Mouse (Mus musculus): ENCODE results near the gene Sec23a. TPM values are rescaled to one million over a fixed set of nuclear protein-coding genes. Genes with fewer than 3 reads are reported as not detected.

The Sec23a gene
- polyA plus RNA-seq, 1 experiment = 79.0 TPM

GRCm38 (mm10) chr12:58942544-58942943, 69.3 kb downstream of the Sec23a start:
- Histone ChIP-seq H3K4me3 (ENCODE audit: low read depth, low read length) (no peak overlapping the region), H3K27me3 (ENCODE audit: control insufficient read depth, insufficient read depth, low read length, poor library complexity, severe bottlenecking) (no peaks in the 10 kb centered on the region), H3K36me3 (ENCODE audit: control insufficient read depth, insufficient read depth, low read length, poor library complexity, severe bottlenecking) (no peaks in the 10 kb centered on the region), H3K27ac (ENCODE audit: insufficient read depth, low read length) (no peak overlapping the region), H3K9me3 (replicated peaks; ENCODE audit: control insufficient read depth, insufficient read depth, low read length, poor library complexity, severe bottlenecking) (0 out of 2 replicates have a peak, but pooled peaks cover 2% of the 10 kb centered on the region), H3K9ac (ENCODE audit: low read depth, poor library complexity, severe bottlenecking) (no peak overlapping the region), H3K4me1 (ENCODE audit: control insufficient read depth, insufficient read depth, low read length) (no peaks in the 10 kb centered on the region)
- no peak for TF ChIP-seq EP300 (IDR thresholded peaks at IDR 0.05; ENCODE audit: insufficient read depth, low read depth, low read length)
- TF ChIP-seq CTCF (IDR thresholded peaks at IDR 0.05; ENCODE audit: low read depth, low read length) = no peak
- no peak for TF ChIP-seq POLR2A (IDR thresholded peaks at IDR 0.05; ENCODE audit: insufficient read depth, low read length)

- H3K4me1 ChIP-seq (ENCODE audit: control insufficient read depth, insufficient read depth, low read length) = no peaks in the 10 kb centered on the region
- no peaks in the 10 kb centered on the region for H3K9me3 ChIP-seq (replicated peaks; ENCODE audit: control insufficient read depth, insufficient read depth, low read length, poor library complexity, severe bottlenecking)
- TF ChIP-seq CTCF (IDR thresholded peaks at IDR 0.05; ENCODE audit: low read depth, low read length) (no peak), EP300 (IDR thresholded peaks at IDR 0.05; ENCODE audit: insufficient read depth, low read depth, low read length) (no peak), POLR2A (IDR thresholded peaks at IDR 0.05; ENCODE audit: insufficient read depth, low read length) (no peak)
- H3K4me3 ChIP-seq (ENCODE audit: low read depth, low read length) = no peak overlapping the region
- H3K27me3 ChIP-seq (ENCODE audit: control insufficient read depth, insufficient read depth, low read length, poor library complexity, severe bottlenecking) = no peaks in the 10 kb centered on the region
- H3K36me3 ChIP-seq (ENCODE audit: control insufficient read depth, insufficient read depth, low read length, poor library complexity, severe bottlenecking) = no peaks in the 10 kb centered on the region
- no peak overlapping the region for H3K27ac ChIP-seq (ENCODE audit: insufficient read depth, low read length)
- H3K9ac ChIP-seq (ENCODE audit: low read depth, poor library complexity, severe bottlenecking) = no peak overlapping the region
These were observed 77.2 kb downstream of the Sec23a start for GRCm38 (mm10) chr12:58934580-58934979.

GRCm38 (mm10) chr12:58924996-58925395, 86.8 kb downstream of the Sec23a start:
- Histone ChIP-seq H3K27ac (ENCODE audit: insufficient read depth, low read length) (no peak overlapping the region), H3K27me3 (ENCODE audit: control insufficient read depth, insufficient read depth, low read length, poor library complexity, severe bottlenecking) (no peaks in the 10 kb centered on the region), H3K4me3 (ENCODE audit: low read depth, low read length) (no peak overlapping the region), H3K36me3 (ENCODE audit: control insufficient read depth, insufficient read depth, low read length, poor library complexity, severe bottlenecking) (no peaks in the 10 kb centered on the region), H3K9me3 (replicated peaks; ENCODE audit: control insufficient read depth, insufficient read depth, low read length, poor library complexity, severe bottlenecking) (no peaks in the 10 kb centered on the region), H3K4me1 (ENCODE audit: control insufficient read depth, insufficient read depth, low read length) (no peaks in the 10 kb centered on the region), H3K9ac (ENCODE audit: low read depth, poor library complexity, severe bottlenecking) (no peak overlapping the region)
- TF ChIP-seq POLR2A (IDR thresholded peaks at IDR 0.05; ENCODE audit: insufficient read depth, low read length) (no peak), EP300 (IDR thresholded peaks at IDR 0.05; ENCODE audit: insufficient read depth, low read depth, low read length) (no peak), CTCF (IDR thresholded peaks at IDR 0.05; ENCODE audit: low read depth, low read length) (no peak)

GRCm38 (mm10) chr12:58924025-58924424, 87.8 kb downstream of the Sec23a start:
- H3K36me3 ChIP-seq (ENCODE audit: control insufficient read depth, insufficient read depth, low read length, poor library complexity, severe bottlenecking) = no peaks in the 10 kb centered on the region
- H3K9me3 ChIP-seq (replicated peaks; ENCODE audit: control insufficient read depth, insufficient read depth, low read length, poor library complexity, severe bottlenecking) = no peaks in the 10 kb centered on the region
- H3K4me3 ChIP-seq (ENCODE audit: low read depth, low read length) = no peak overlapping the region
- H3K4me1 ChIP-seq (ENCODE audit: control insufficient read depth, insufficient read depth, low read length) = no peaks in the 10 kb centered on the region
- H3K27ac ChIP-seq (ENCODE audit: insufficient read depth, low read length) = no peak overlapping the region
- H3K27me3 ChIP-seq (ENCODE audit: control insufficient read depth, insufficient read depth, low read length, poor library complexity, severe bottlenecking) = no peaks in the 10 kb centered on the region
- H3K9ac ChIP-seq (ENCODE audit: low read depth, poor library complexity, severe bottlenecking) = no peak overlapping the region
- TF ChIP-seq CTCF (IDR thresholded peaks at IDR 0.05; ENCODE audit: low read depth, low read length) = no peak
- no peak for TF ChIP-seq EP300 (IDR thresholded peaks at IDR 0.05; ENCODE audit: insufficient read depth, low read depth, low read length)
- TF ChIP-seq POLR2A (IDR thresholded peaks at IDR 0.05; ENCODE audit: insufficient read depth, low read length) = no peak

- Histone ChIP-seq H3K27me3 (ENCODE audit: control insufficient read depth, insufficient read depth, low read length, poor library complexity, severe bottlenecking) (no peaks in the 10 kb centered on the region), H3K9me3 (replicated peaks; ENCODE audit: control insufficient read depth, insufficient read depth, low read length, poor library complexity, severe bottlenecking) (no peaks in the 10 kb centered on the region), H3K27ac (ENCODE audit: insufficient read depth, low read length) (no peak overlapping the region), H3K9ac (ENCODE audit: low read depth, poor library complexity, severe bottlenecking) (no peak overlapping the region), H3K4me3 (ENCODE audit: low read depth, low read length) (no peak overlapping the region), H3K36me3 (ENCODE audit: control insufficient read depth, insufficient read depth, low read length, poor library complexity, severe bottlenecking) (no peaks in the 10 kb centered on the region), H3K4me1 (ENCODE audit: control insufficient read depth, insufficient read depth, low read length) (no peaks in the 10 kb centered on the region)
- TF ChIP-seq POLR2A (IDR thresholded peaks at IDR 0.05; ENCODE audit: insufficient read depth, low read length) (no peak), CTCF (IDR thresholded peaks at IDR 0.05; ENCODE audit: low read depth, low read length) (no peak), EP300 (IDR thresholded peaks at IDR 0.05; ENCODE audit: insufficient read depth, low read depth, low read length) (no peak)
These were observed 91.0 kb downstream of the Sec23a start for GRCm38 (mm10) chr12:58920775-58921174.

GRCm38 (mm10) chr12:58919516-58919915, 92.3 kb downstream of the Sec23a start:
- TF ChIP-seq CTCF (IDR thresholded peaks at IDR 0.05; ENCODE audit: low read depth, low read length) (peak; percentile 46), EP300 (IDR thresholded peaks at IDR 0.05; ENCODE audit: insufficient read depth, low read depth, low read length) (no peak), POLR2A (IDR thresholded peaks at IDR 0.05; ENCODE audit: insufficient read depth, low read length) (no peak)
- no peak overlapping the region for H3K27ac ChIP-seq (ENCODE audit: insufficient read depth, low read length)
- H3K36me3 ChIP-seq (ENCODE audit: control insufficient read depth, insufficient read depth, low read length, poor library complexity, severe bottlenecking) = no peaks in the 10 kb centered on the region
- no peak overlapping the region for H3K9ac ChIP-seq (ENCODE audit: low read depth, poor library complexity, severe bottlenecking)
- no peaks in the 10 kb centered on the region for H3K4me1 ChIP-seq (ENCODE audit: control insufficient read depth, insufficient read depth, low read length)
- H3K4me3 ChIP-seq (ENCODE audit: low read depth, low read length) = no peak overlapping the region
- H3K27me3 ChIP-seq (ENCODE audit: control insufficient read depth, insufficient read depth, low read length, poor library complexity, severe bottlenecking) = no peaks in the 10 kb centered on the region
- H3K9me3 ChIP-seq (replicated peaks; ENCODE audit: control insufficient read depth, insufficient read depth, low read length, poor library complexity, severe bottlenecking) = no peaks in the 10 kb centered on the region

All from ES-Bruce4 (cell line).